9 mouse cellular contexts compared by ENCODE assay signal in genomic region chr19:61175756-61176324, GRCm38 (mm10). TPM values are rescaled to one million over a fixed set of nuclear protein-coding genes. Genes with fewer than 3 reads are reported as not detected.
A peak's percentile ranks its signal among the peaks of the same experiment; 100 is the strongest.
DNase-seq lines count a peak whose midpoint lies in the region; ATAC-seq and TF ChIP-seq lines count a peak whose summit lies in the region.
"Had no signal": no experiment of that assay in that cellular context is flagged by ENCODE, and none has a peak within 500 bp of the region (broad histone marks: within the 10 kb centered on the region; RNA-seq: fewer than 3 reads in every experiment).

Gm7102 (minus strand) TSS chr19:61176309.

- H3K4me3 ChIP-seq in gastrocnemius, adult 2 months = peak within 1 kb of the TSS; percentile 55
- H3K4me3 ChIP-seq in brown adipose tissue, adult 24 weeks (ENCODE audit: insufficient read depth, low read depth, low read length) = peak within 1 kb of the TSS; percentile 18; the same call in 1 of the 2 replicates
- peak within 1 kb of the TSS; percentile 32 for H3K4me3 ChIP-seq in hindbrain, embryonic 13.5 days
- peak within 1 kb of the TSS; percentile 24 for H3K4me3 ChIP-seq in liver, embryonic 16.5 days (ENCODE audit: low read depth, low read length)

- peaks cover 6% of the 10 kb centered on the region; the same call in 1 of the 2 replicates for H3K9me3 ChIP-seq in hindbrain, embryonic 13.5 days
- H3K9me3 ChIP-seq in liver, embryonic 16.5 days (replicated peaks; ENCODE audit: control insufficient read depth, low read length) = no peaks in the 10 kb centered on the region

- H3K36me3 ChIP-seq in hindbrain, embryonic 13.5 days = no peaks in the 10 kb centered on the region
- no peaks in the 10 kb centered on the region for H3K36me3 ChIP-seq in liver, embryonic 16.5 days (ENCODE audit: control insufficient read depth, insufficient read depth)

- peak within 1 kb of the TSS; percentile 52 for H3K4me2 ChIP-seq in hindbrain, embryonic 13.5 days
- H3K4me2 ChIP-seq in liver, embryonic 16.5 days (ENCODE audit: low read depth, low read length) = peak within 1 kb of the TSS; percentile 36; the same call in 1 of the 2 replicates

- no peak for DNase-seq in gastrocnemius, adult 2 months
- DNase-seq in gastrocnemius, postnatal 14 days = no peak
- no peak for DNase-seq in frontal cortex, adult 2 months (ENCODE audit: extremely low spot score in 1 of 2, low spot score in 1 of 2)
- DNase-seq in gastrocnemius, adult 18-20 months (ENCODE audit: low spot score) = no peak
- DNase-seq in frontal cortex, postnatal 14 days (ENCODE audit: low spot score in 2 of 2) = no peak

- intact Hi-C loops in gastrocnemius, adult 2 months (cut with DNase I) = no loop called here
- intact Hi-C loops in gastrocnemius, postnatal 14 days (cut with DNase I; ENCODE audit: low total_unique reads) = no loop called here

- no peaks in the 10 kb centered on the region for H3K4me1 ChIP-seq in brown adipose tissue, adult 24 weeks (ENCODE audit: control insufficient read depth, insufficient read depth, insufficient read length, low read length)
- no peaks in the 10 kb centered on the region for H3K4me1 ChIP-seq in hindbrain, embryonic 13.5 days (replicated peaks)
- H3K4me1 ChIP-seq in liver, embryonic 16.5 days (ENCODE audit: control insufficient read depth, low read depth, low read length) = no peaks in the 10 kb centered on the region

- ATAC-seq in hindbrain, embryonic 13.5 days (ENCODE audit: low FRiP score) = no peak
- no peak for ATAC-seq in liver, embryonic 16.5 days (ENCODE audit: low read depth)

- no peaks in the 10 kb centered on the region for H3K27me3 ChIP-seq in hindbrain, embryonic 13.5 days
- no peaks in the 10 kb centered on the region for H3K27me3 ChIP-seq in liver, embryonic 16.5 days (ENCODE audit: control insufficient read depth, insufficient read depth, low read depth, low read length)

- TF ChIP-seq CTCF in gastrocnemius, adult 2 months (IDR thresholded peaks at IDR 0.05) = no peak

- WGBS in hindbrain, embryonic 13.5 days = 29% methylated on average over 39 of the region's 39 CpGs
- 24% methylated on average over 39 of the region's 39 CpGs for WGBS in liver, embryonic 16.5 days (ENCODE audit: insufficient replicate concordance)

- H3K9ac ChIP-seq in hindbrain, embryonic 13.5 days = no peak within 1 kb of the TSS
- H3K9ac ChIP-seq in liver, embryonic 16.5 days (ENCODE audit: low read depth, low read length) = no peak within 1 kb of the TSS

- no peak within 1 kb of the TSS for H3K27ac ChIP-seq in gastrocnemius, adult 2 months
- no peak within 1 kb of the TSS for H3K27ac ChIP-seq in brown adipose tissue, adult 24 weeks (replicated peaks; ENCODE audit: low read depth, low read length)
- H3K27ac ChIP-seq in hindbrain, embryonic 13.5 days = no peak within 1 kb of the TSS
- H3K27ac ChIP-seq in liver, embryonic 16.5 days (ENCODE audit: low read length) = no peak within 1 kb of the TSS

RNA-seq across cellular contexts. Expression of gene Gm7102, which starts in this region (rescaled TPM):
- not detected for total RNA-seq in gastrocnemius, adult 2 months (2021)
- not detected for total RNA-seq in gastrocnemius, postnatal 14 days (2021)
- polyA plus RNA-seq in brown adipose tissue, adult 24 weeks (2012; ENCODE audit: insufficient read depth, insufficient read length, missing spikeins) = not detected in 2 replicates
- polyA plus RNA-seq in hindbrain, embryonic 13.5 days (2015; fragmentation: Nextera tagmentation; extraction: Ambion mirVana) = 0.12 TPM in 1 of 2 replicates, not detected in the other
- polyA plus RNA-seq in liver, embryonic 16.5 days (2015; fragmentation: Nextera tagmentation; extraction: Ambion mirVana) = 0.06 and 0.07 TPM in 2 replicates
- 0.06 and 0.15 TPM in 2 replicates for polyA plus RNA-seq in frontal cortex, adult 2 months (2012; rRNA removed)
- not detected for total RNA-seq in gastrocnemius, adult 18-20 months (2021)
- polyA plus RNA-seq: spleen, adult 2 months had no signal
